Mouse (Mus musculus): ENCODE results near the gene Pithd1.

GRCm38 (mm10) chr4:135928376-135928775 lies 58.7 kb downstream of the Pithd1 start:
- no peak for TF ChIP-seq GATA1 (IDR thresholded peaks at IDR 0.05; ENCODE audit: borderline replicate concordance, low read length)
- no peak for TF ChIP-seq FLI1 (IDR thresholded peaks at IDR 0.05; ENCODE audit: low read length)
